Mouse (Mus musculus) CH12.LX (cell line): ENCODE measurements around the gene Akt2.

ENCODE experiments used
- CTCF ChIP-seq, 2 experiments: IDR thresholded peaks in 1 of 2; conservative IDR thresholded peaks in 1 of 2; 2 replicates each; pipeline ENCODE4 v1.5.1; 2011 to 2012; ENCODE audit warnings: low read depth in 2 of 2, low read length in 2 of 2, improper control_type of control experiment in 1 of 2, inconsistent platforms in 1 of 2, mild to moderate bottlenecking in 1 of 2, moderate library complexity in 1 of 2
- E2F4 ChIP-seq: IDR thresholded peaks from 2 replicates; pipeline ENCODE4 v1.6.1; 2011; ENCODE audit warnings: low read depth, low read length, improper control_type of control experiment; ENCODE audit not compliant: insufficient replicate concordance
- ETS1 ChIP-seq: conservative IDR thresholded peaks from 2 replicates; pipeline ENCODE4 v1.6.1; 2012; ENCODE audit warnings: low read depth, mild to moderate bottlenecking, inconsistent platforms, low read length, improper control_type of control experiment, moderate library complexity
- HCFC1 ChIP-seq: IDR thresholded peaks from 2 replicates; pipeline ENCODE4 v1.6.1; 2012; ENCODE audit warnings: low read depth, mild to moderate bottlenecking, inconsistent platforms, low read length, improper control_type of control experiment
- JUN ChIP-seq: IDR thresholded peaks from 2 replicates; pipeline ENCODE4 v1.6.1; 2011; ENCODE audit warnings: low read depth, mild to moderate bottlenecking, low read length, improper control_type of control experiment, moderate library complexity; ENCODE audit not compliant: insufficient read depth
- KAT2A ChIP-seq: IDR thresholded peaks from 2 replicates; pipeline ENCODE4 v1.6.1; 2012; ENCODE audit warnings: low read length, improper control_type of control experiment, inconsistent platforms; ENCODE audit not compliant: insufficient replicate concordance
- MAFK ChIP-seq: IDR thresholded peaks from 2 replicates; pipeline ENCODE4 v1.6.1; 2011; ENCODE audit warnings: low read length, improper control_type of control experiment; ENCODE audit not compliant: insufficient replicate concordance
- MAX ChIP-seq: IDR thresholded peaks from 2 replicates; pipeline ENCODE4 v1.6.1; 2011; ENCODE audit warnings: low read length, improper control_type of control experiment
- NELFE ChIP-seq: IDR thresholded peaks from 2 replicates; pipeline ENCODE4 v1.6.1; 2011; ENCODE audit warnings: low read depth, low read length, improper control_type of control experiment
- POLR2A ChIP-seq: IDR thresholded peaks from 2 replicates; pipeline ENCODE4 v1.6.1; 2011; ENCODE audit warnings: low read depth, mild to moderate bottlenecking, improper control_type of control experiment, low read length
- SIN3A ChIP-seq: IDR thresholded peaks from 2 replicates; pipeline ENCODE4 v1.6.1; 2012; ENCODE audit warnings: low read length, improper control_type of control experiment, inconsistent platforms
- TCF12 ChIP-seq: IDR thresholded peaks from 2 replicates; pipeline ENCODE4 v1.6.1; 2014; ENCODE audit warnings: low read depth, mild to moderate bottlenecking, inconsistent platforms, low read length, improper control_type of control experiment
- UBTF ChIP-seq: IDR thresholded peaks from 2 replicates; pipeline ENCODE4 v1.6.1; 2012; ENCODE audit warnings: low read depth, mild to moderate bottlenecking, inconsistent platforms, low read length, improper control_type of control experiment, moderate library complexity
- USF2 ChIP-seq: conservative IDR thresholded peaks from 2 replicates; pipeline ENCODE4 v1.6.1; 2011; ENCODE audit warnings: low read depth, low read length, improper control_type of control experiment

DNA sequence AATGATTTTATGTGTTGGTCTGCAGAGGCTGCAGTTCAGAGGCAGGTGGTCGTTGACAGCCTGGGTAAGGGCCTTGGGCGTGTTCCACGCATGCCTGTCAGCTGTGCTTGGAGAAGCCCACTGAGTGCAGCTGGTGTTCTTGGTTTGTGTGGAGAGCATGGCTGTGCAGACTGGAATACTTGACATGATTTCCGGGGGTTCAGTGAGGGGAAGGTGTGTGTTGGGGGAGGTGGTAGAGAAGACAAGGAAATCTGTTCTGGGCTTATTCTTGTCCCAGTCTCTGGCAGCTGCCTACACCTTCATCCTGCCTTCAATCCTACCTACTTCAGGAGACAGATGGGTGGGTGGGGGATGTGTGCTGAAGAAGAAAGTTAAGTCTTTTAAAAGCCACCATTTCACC, 10.3 kb downstream of the Akt2 start:
- no peak for TF ChIP-seq CTCF (conservative IDR thresholded peaks at IDR 0.05 in 1 of 2, IDR thresholded peaks at IDR 0.05 in 1 of 2; ENCODE audit: low read depth in 2 of 2, low read length in 2 of 2)
- no peak for TF ChIP-seq KAT2A
- TF ChIP-seq HCFC1, result no peak
- TF ChIP-seq POLR2A, result no peak
- TF ChIP-seq TCF12, result no peak
- TF ChIP-seq NELFE, result no peak
- no peak for TF ChIP-seq MAX
- TF ChIP-seq MAFK, result no peak
- TF ChIP-seq JUN, result no peak
- no peak for TF ChIP-seq ETS1
- no peak for TF ChIP-seq USF2
- no peak for TF ChIP-seq E2F4
- no peak for TF ChIP-seq SIN3A
- no peak for TF ChIP-seq UBTF
